Mouse (Mus musculus): Measurements from ENCODE around the gene Trim54. TPM values are rescaled to one million over a fixed set of nuclear protein-coding genes. Genes with fewer than 3 reads are reported as not detected.

The Trim54 gene
- polyA plus RNA-seq, 1 experiment from 2014 or later = not detected

DNA sequence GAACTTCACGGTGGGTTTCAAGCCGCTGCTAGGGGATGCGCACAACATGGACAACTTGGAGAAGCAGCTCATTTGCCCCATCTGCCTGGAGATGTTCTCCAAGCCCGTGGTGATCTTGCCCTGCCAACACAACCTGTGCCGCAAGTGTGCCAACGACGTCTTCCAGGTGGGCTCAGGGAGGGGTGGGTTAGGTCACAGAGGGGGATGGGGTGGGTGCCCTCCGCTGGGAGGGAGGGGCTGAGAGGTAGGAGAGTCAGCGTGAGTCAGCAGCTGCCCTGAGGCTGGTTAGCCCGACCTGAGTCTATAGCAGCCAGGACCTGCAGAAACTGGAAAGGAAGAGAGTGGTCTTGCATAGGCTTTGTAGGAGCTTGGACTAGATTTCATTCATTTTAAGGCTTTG, 400 bp downstream of the Trim54 start:
- WGBS = 34% methylated on average over 10 of the region's 10 CpGs
- H3K9ac ChIP-seq (replicated peaks) = no peak overlapping the region
- H3K4me2 ChIP-seq (replicated peaks) = no peak overlapping the region
- ATAC-seq (ENCODE audit: low FRiP score, low read depth) = no peak
- peaks cover 10% of the 10 kb centered on the region; the same call in 1 of the 2 replicates for H3K27me3 ChIP-seq
- no peaks in the 10 kb centered on the region for H3K9me3 ChIP-seq
- no peaks in the 10 kb centered on the region for H3K36me3 ChIP-seq
- H3K27ac ChIP-seq (replicated peaks) = no peak overlapping the region
- H3K4me1 ChIP-seq = no peaks in the 10 kb centered on the region
- no peak overlapping the region for H3K4me3 ChIP-seq

DNA sequence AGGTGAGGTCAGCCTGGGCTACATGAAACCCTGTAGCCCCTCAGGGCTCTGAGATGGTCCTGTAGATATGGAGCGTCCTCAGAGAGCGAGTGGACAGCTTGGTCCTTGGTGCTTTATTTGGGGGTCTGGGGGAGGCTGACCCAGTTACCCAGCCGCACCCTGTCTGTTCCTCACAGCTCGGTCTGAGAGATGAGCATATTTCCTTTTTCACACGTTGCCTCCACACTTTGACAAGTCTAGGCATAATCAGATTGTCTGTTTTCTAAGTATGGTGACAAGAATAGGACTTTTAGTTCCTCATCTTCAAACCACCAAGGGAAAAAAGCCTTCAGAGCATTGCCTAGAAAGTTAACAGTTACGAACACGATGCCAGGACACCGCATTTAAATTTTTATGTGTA, 4.6 kb downstream of the Trim54 start:
- peaks cover 9% of the 10 kb centered on the region; the same call in 1 of the 2 replicates for H3K27me3 ChIP-seq
- no peak overlapping the region for H3K27ac ChIP-seq (replicated peaks)
- H3K9me3 ChIP-seq = no peaks in the 10 kb centered on the region
- no peaks in the 10 kb centered on the region for H3K4me1 ChIP-seq
- H3K9ac ChIP-seq (replicated peaks) = no peak overlapping the region
- ATAC-seq (ENCODE audit: low FRiP score, low read depth) = no peak
- H3K36me3 ChIP-seq = no peaks in the 10 kb centered on the region
- H3K4me3 ChIP-seq = no peak overlapping the region
- no peak overlapping the region for H3K4me2 ChIP-seq (replicated peaks)
- 87% methylated on average over 8 of the region's 8 CpGs for WGBS

DNA sequence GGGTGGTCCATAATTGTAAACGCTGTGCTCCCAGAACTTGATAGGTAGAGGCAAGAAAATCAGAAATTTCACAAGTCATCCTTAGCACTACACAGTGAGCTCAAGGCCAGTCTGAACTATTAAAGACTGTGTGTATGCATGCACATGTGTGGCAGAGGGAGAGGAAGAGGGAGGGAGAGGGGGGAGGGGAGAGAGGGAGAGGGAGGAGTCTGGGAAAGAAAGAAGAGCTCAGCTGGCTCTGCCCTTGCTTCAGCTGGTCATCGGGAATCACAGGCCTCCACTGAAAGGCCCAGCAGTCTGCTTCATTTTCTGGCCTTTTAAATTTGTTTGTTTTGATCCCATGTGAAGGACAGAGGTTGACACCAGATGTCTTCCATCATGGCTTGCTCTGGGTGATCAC, 7.0 kb downstream of the Trim54 start:
- no peaks in the 10 kb centered on the region for H3K9me3 ChIP-seq
- no peak for ATAC-seq (ENCODE audit: low FRiP score, low read depth)
- no peak overlapping the region for H3K4me2 ChIP-seq (replicated peaks)
- H3K4me3 ChIP-seq = no peak overlapping the region
- no peak overlapping the region for H3K27ac ChIP-seq (replicated peaks)
- no peak overlapping the region for H3K9ac ChIP-seq (replicated peaks)
- no peaks in the 10 kb centered on the region for H3K27me3 ChIP-seq
- 47% methylated on average over 2 of the region's 2 CpGs for WGBS
- H3K4me1 ChIP-seq = no peaks in the 10 kb centered on the region
- no peaks in the 10 kb centered on the region for H3K36me3 ChIP-seq

DNA sequence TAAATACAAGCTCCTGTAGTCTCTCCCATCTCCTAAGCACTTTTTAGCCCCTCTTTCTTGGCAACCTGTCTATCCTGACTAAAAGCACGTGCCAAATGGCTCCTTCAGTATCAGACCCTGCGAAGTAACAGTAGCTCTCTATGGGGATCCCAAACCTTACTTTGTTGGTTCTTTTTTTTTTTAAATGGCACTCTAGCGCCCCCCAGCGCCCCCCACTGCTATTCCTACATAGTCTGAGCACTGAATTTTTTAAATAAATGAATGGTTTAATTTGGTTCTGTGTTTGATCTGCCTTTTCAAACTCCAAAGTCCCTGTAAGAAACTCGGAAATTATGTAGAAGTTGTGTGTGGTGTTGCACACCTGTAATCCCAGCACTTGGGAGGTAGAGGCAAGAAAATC, 9.5 kb downstream of the Trim54 start:
- peaks cover 4% of the 10 kb centered on the region; the same call in 1 of the 2 replicates for H3K27me3 ChIP-seq
- no peak overlapping the region for H3K9ac ChIP-seq (replicated peaks)
- WGBS = 37% methylated on average over 5 of the region's 5 CpGs
- H3K36me3 ChIP-seq = no peaks in the 10 kb centered on the region
- H3K4me2 ChIP-seq (replicated peaks) = no peak overlapping the region
- ATAC-seq (ENCODE audit: low FRiP score, low read depth) = no peak
- no peak overlapping the region for H3K4me3 ChIP-seq
- H3K4me1 ChIP-seq = no peaks in the 10 kb centered on the region
- no peaks in the 10 kb centered on the region for H3K9me3 ChIP-seq
- no peak overlapping the region for H3K27ac ChIP-seq (replicated peaks)

DNA sequence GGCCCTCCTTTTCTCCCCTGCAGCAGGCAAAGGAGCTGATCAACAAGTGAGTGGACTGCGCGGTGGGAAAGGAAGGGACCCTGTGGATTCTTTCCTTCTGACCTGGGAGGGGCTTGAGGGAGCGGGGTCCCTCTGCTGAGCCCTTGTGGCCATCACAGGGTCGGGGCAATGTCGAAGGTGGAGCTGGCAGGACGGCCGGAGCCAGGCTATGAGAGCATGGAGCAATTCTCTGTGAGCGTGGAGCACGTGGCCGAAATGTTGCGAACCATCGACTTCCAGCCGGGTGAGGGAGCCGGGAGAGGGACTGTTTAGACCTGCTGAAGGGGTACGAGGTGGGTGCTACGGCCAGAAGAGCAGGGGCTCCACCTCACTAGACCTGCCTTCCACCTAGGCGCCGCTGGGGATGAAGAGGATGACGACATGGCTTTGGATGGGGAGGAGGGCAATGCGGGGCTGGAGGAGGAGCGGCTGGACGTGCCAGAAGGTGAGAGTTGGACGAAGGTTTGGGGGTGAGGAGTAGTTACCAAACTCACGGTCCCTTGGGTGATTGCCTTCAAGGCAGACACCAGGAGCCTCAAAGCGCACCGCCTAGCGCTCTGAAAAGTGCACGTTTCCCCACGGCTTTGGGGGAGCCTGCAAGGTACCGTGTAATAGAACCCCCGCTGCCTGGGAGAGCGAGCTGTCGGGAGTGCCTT, 20.4 kb downstream of the Trim54 start:
- no peaks in the 10 kb centered on the region for H3K9me3 ChIP-seq
- H3K27ac ChIP-seq (replicated peaks) = no peak overlapping the region
- peaks cover 7% of the 10 kb centered on the region; the same call in 1 of the 2 replicates for H3K36me3 ChIP-seq
- peak overlapping the region; percentile 49 for H3K4me2 ChIP-seq (replicated peaks)
- peaks cover 19% of the 10 kb centered on the region for H3K4me1 ChIP-seq
- under 1% methylated on average over 33 of the region's 33 CpGs for WGBS
- peak overlapping the region; percentile 33 for H3K4me3 ChIP-seq
- ATAC-seq (ENCODE audit: low FRiP score, low read depth) = no peak
- H3K9ac ChIP-seq (replicated peaks) = no peak overlapping the region
- H3K27me3 ChIP-seq = peaks cover 65% of the 10 kb centered on the region

DNA sequence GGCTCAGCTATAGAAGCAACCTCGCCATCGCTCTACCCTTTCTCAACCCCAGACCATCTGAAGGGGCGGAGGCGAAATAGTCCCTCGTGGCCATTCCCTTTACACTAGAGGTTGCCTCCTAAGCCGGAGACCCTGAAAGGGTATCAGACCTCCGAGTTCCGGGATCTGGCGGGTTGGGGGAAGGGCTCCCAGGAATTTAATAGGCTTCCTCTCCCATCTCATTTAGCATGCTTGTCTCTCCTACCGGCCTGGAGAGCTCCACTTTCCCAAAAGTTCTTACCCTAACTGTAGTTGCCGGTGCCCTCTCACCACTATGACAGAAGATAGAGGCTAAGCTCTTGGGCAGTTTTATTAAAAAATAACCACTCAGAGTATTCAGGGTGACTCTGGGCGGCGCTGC, 21.1 kb downstream of the Trim54 start:
- peak overlapping the region; percentile 33 for H3K4me3 ChIP-seq
- WGBS = under 1% methylated on average over 13 of the region's 13 CpGs
- H3K9ac ChIP-seq (replicated peaks) = no peak overlapping the region

DNA sequence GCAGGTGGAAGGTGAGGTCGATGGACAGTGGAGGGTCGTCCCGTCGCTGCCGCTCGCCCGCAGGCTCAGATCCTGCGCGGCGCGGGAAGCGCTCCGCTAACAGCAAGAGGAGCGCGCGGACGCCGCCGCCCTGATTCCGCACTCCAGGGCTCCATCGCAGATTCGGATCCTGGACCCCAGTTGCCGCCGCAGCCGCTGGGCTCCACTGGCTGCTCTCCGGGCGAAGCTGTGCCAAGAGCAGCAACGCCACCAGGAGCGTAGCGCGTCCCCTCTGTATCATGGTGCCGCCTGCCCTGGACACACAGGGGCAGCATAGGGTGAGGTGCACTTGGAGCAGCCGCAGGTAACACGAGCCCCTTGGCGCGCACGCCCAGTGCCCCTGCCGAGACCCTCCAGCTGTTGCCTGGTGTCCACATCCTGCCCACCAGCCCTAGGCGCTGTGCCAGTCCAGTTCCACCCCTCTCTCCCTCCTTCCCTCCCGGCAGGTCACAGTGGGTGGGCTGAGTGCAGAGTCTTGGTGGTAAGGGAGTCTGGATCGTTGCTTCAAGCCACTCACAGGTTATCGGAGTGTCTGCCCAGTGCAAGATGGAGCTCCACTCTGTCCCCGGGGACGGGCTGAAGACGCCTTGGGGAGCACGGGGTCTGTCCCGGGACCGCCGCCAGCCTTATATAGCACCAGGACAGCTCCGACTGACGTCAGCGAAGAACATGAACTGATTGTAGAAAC, 21.9 kb downstream of the Trim54 start, which contains the start of gene Ucn:
Gene Ucn, minus strand, starts transcription at position 589 of the 727 bp plus-strand sequence.
- Histone ChIP-seq H3K27me3 (peaks cover 65% of the 10 kb centered on the region), H3K4me2 (replicated peaks) (peak within 1 kb of the TSS; percentile 49), H3K9me3 (no peaks in the 10 kb centered on the region), H3K27ac (replicated peaks) (no peak within 1 kb of the TSS), H3K4me1 (peaks cover 19% of the 10 kb centered on the region), H3K9ac (replicated peaks) (no peak within 1 kb of the TSS; the same call in 1 of the 2 replicates), H3K36me3 (peaks cover 8% of the 10 kb centered on the region; the same call in 1 of the 2 replicates), H3K4me3 (peak within 1 kb of the TSS; percentile 33)
- WGBS = 2% methylated on average over 52 of the region's 52 CpGs
- no peak for ATAC-seq (ENCODE audit: low FRiP score, low read depth)

More for the DNA sequence above, 21.1 kb downstream of the Trim54 start:
- peaks cover 19% of the 10 kb centered on the region for H3K4me1 ChIP-seq
- H3K9me3 ChIP-seq = no peaks in the 10 kb centered on the region
- H3K36me3 ChIP-seq = peaks cover 8% of the 10 kb centered on the region; the same call in 1 of the 2 replicates
- peak overlapping the region; percentile 49 for H3K4me2 ChIP-seq (replicated peaks)
- no peak for ATAC-seq (ENCODE audit: low FRiP score, low read depth)
- H3K27ac ChIP-seq (replicated peaks) = no peak overlapping the region
- peaks cover 65% of the 10 kb centered on the region for H3K27me3 ChIP-seq

DNA sequence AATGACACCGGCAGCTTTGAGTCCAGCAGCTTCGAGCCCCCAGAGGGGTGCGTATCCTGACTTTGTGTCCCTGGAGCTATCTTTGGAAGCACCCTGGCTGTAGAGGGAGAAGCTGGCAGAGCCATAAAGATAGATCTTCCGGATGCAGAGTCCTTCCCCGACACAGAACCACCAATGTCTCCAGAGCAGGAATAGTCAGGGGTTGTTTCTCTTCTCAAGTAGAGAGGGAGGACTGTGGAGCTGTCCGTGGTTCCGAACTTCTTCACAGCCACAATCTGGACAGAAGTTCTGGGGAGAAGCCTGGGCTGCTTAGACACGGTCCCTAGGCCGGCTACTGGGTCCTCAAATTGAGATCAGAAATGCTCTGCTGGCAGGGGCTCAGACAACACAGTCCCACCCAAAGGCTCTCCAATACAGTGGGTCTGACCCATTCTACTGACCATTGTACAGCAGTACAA, 22.5 kb downstream of the Trim54 start:
- ATAC-seq (ENCODE audit: low FRiP score, low read depth) = no peak
- H3K4me1 ChIP-seq = peaks cover 19% of the 10 kb centered on the region
- H3K9me3 ChIP-seq = no peaks in the 10 kb centered on the region
- WGBS = 14% methylated on average over 9 of the region's 9 CpGs
- H3K27ac ChIP-seq (replicated peaks) = no peak overlapping the region
- no peak overlapping the region for H3K4me3 ChIP-seq
- H3K36me3 ChIP-seq = peaks cover 9% of the 10 kb centered on the region
- 0 out of 2 replicates have a peak overlapping the region, but pooled peaks have one; percentile 49 for H3K4me2 ChIP-seq (replicated peaks)
- peaks cover 60% of the 10 kb centered on the region for H3K27me3 ChIP-seq
- H3K9ac ChIP-seq (replicated peaks) = no peak overlapping the region

DNA sequence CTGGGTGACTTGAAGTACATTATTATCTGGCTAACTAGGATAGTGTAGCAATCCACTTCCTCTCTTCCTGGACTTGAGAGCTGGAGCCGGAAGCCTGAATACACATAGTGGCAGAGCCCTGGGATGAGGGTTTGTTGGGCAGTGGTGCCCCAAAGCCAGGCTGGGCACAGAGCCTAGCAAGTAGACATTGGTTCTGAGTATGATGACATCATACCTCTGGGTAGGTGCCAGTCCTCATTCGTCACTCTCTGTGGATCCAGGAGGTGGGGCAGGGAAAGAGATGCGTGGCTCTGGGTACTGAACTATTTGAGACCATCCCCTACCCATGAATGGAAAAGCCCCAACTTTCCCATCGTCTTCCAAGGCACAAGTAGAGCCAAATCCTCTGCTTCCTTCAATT, 33.3 kb downstream of the Trim54 start:
- Histone ChIP-seq H3K4me2 (replicated peaks) (no peak overlapping the region), H3K9ac (replicated peaks) (no peak overlapping the region), H3K27me3 (no peaks in the 10 kb centered on the region), H3K36me3 (peaks cover 30% of the 10 kb centered on the region), H3K27ac (replicated peaks) (no peak overlapping the region), H3K9me3 (no peaks in the 10 kb centered on the region), H3K4me3 (no peak overlapping the region), H3K4me1 (peaks cover 14% of the 10 kb centered on the region)
- 93% methylated on average over 4 of the region's 4 CpGs for WGBS
- ATAC-seq (ENCODE audit: low FRiP score, low read depth) = no peak

DNA sequence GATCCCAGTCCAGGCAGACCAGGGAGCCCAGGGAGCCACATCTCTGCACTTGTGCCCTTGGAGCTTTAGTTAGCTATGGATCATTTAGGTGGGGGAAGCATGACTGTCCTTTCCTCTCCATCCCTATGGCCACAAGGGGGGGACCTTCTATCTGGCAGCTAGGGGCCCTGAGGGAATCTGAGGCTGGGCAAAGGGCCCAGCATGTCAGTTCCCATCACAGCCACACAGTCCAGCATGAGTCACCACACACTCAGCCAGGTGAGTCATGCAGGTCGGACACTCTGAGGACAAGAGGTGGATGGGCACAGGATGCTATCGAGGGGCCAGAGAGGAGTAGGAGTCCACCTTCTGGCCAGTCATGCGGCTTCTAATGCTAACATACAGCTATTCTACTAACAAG, 35.2 kb downstream of the Trim54 start:
- H3K4me3 ChIP-seq = no peak overlapping the region
- H3K27me3 ChIP-seq = no peaks in the 10 kb centered on the region
- H3K36me3 ChIP-seq = peaks cover 22% of the 10 kb centered on the region; the same call in 1 of the 2 replicates
- H3K9ac ChIP-seq (replicated peaks) = no peak overlapping the region
- no peak overlapping the region for H3K27ac ChIP-seq (replicated peaks)
- no peak overlapping the region for H3K4me2 ChIP-seq (replicated peaks)
- WGBS = 94% methylated on average over 3 of the region's 3 CpGs
- no peak for ATAC-seq (ENCODE audit: low FRiP score, low read depth)
- peaks cover 14% of the 10 kb centered on the region for H3K4me1 ChIP-seq
- H3K9me3 ChIP-seq = no peaks in the 10 kb centered on the region

DNA sequence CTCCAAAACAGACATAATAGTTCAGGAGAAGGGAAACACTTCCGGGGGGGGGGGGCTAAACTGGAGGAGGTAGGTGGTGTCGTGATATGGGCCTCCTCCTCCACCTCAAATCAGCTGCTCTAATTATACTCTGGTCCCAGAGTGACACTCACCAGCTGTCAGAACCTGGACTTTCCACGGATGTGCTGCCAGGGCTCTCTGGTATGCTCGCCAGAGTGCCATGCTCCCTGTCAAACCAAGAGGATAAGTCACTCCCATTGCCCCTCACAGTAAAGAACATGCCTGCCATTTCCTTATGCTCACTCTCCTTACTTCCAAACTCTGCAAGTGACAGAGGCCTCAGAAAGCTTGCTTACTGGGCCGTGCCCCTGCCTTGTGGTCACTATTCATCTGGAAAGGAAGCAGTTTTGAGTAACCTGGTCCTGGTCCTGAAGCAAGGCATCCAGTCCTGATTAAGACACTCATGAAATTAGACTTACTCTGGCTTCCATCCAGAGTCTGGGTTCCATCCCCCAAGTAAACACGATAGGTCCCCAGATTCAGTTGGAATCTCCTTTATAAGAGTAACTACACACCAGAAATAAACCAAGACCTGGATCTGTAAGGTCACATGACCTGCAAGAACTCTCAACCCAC, 37.1 kb downstream of the Trim54 start:
- Histone ChIP-seq H3K9me3 (no peaks in the 10 kb centered on the region), H3K4me2 (replicated peaks) (peak overlapping the region; percentile 65), H3K4me1 (peaks cover 14% of the 10 kb centered on the region), H3K36me3 (peaks cover 33% of the 10 kb centered on the region), H3K4me3 (peak overlapping the region; percentile 69), H3K27ac (replicated peaks) (no peak overlapping the region), H3K27me3 (no peaks in the 10 kb centered on the region), H3K9ac (replicated peaks) (peak overlapping the region; percentile 69)
- ATAC-seq (ENCODE audit: low FRiP score, low read depth) = no peak
- 47% methylated on average over 6 of the region's 6 CpGs for WGBS

DNA sequence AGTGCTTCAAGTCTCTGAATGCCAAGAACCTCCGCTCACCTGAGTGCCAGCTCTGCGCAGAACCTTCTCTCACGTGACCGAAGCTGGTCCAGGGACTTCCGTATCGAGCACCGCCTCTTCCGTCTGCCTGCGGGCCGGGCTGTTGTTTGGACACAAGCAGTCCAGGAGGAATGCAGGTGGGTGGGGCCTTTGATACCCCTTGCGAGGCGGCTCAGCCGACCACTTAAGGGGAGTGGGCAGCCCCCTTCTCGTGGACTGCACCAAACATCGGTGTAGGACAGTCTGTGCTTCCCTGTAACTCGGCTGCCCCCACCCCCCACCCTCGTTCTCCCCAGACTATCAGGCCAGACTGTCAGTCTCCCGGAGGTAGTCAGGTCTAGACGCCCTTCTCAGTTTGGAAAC, 37.6 kb downstream of the Trim54 start, which contains the start of gene Mpv17:
Gene Mpv17, minus strand, starts transcription at position 100 of the 402 bp plus-strand sequence.
- Histone ChIP-seq H3K36me3 (peaks cover 39% of the 10 kb centered on the region), H3K27me3 (no peaks in the 10 kb centered on the region), H3K27ac (replicated peaks) (peak within 1 kb of the TSS; percentile 74), H3K9ac (replicated peaks) (peak within 1 kb of the TSS; percentile 69), H3K4me1 (peaks cover 14% of the 10 kb centered on the region), H3K9me3 (no peaks in the 10 kb centered on the region), H3K4me3 (peak within 1 kb of the TSS; percentile 69), H3K4me2 (replicated peaks) (peak within 1 kb of the TSS; percentile 65)
- WGBS = 0% methylated on average over 19 of the region's 19 CpGs
- peak; percentile 92 for ATAC-seq (ENCODE audit: low FRiP score, low read depth)

All from midbrain, embryonic 12.5 days (tissue).